Mouse (Mus musculus) ovary, adult 18-20 months (tissue): ENCODE measurements around the gene Mpped1.

Experiments used
- DNase-seq: peaks from one replicate; pipeline ENCODE4 v3.0.0; 2022; ENCODE audit warnings: low spot score, mixed read lengths

Gene Mpped1

DNA sequence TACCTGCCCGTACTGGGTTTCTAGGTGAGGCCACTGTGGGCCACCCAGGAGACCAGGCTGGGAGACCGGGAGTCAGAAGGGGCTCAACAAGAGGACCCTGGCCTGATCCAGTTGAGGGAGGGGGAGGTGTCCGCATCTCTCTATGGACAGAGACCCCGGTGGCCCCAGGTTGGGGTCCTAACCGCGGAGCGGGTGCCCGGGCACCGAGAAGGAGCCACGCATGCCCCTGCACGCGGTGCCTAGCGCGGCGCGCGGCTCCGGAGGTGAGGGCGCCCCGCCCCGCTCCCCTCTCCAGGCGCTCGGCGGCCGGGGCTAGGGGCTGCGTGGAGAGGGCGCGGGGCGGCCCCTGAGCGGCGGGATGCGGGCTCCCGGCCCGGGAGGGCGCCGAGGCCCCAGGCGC is at the start of gene Mpped1:
Gene Mpped1 (plus strand): TSS at position 81 of the 400 bp plus-strand sequence.
- DNase-seq: no peak

DNA sequence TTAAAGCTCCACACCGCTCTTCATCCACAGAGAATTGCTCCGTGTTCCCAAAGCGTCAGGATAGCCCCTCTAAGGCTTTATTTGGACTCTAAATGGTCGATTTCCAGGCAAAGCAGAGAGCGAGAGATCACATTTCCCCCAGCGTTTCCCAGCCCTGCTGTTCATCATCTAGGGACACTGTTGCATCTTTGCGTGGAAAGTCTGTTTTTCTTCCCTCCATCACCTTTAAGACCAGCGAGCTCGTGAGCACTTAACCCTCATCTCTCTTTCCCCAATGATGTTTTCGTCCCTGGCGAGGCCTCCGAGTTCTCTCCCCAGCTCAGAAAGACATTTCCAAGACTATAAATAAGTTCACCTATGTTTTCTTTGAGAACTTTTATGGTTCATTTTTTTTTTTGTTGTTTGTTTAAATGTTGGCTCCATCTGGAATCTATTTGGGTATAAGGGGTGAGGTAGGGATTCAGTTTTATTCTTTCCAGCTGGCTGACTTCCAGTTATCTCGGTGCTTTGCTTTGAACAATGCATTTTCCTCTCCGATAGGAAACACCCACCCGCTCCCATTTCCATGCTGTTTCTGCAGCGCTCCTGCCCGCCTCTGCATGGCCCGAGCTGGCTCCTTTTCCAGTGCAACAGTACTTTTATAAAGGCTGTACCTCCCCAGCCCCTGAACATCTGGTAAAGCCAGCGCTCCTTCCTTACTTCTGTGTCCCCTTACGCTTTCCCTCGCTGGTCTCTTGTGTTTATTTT is 38.4 kb upstream of the Mpped1 start:
- DNase-seq: no peak

DNA sequence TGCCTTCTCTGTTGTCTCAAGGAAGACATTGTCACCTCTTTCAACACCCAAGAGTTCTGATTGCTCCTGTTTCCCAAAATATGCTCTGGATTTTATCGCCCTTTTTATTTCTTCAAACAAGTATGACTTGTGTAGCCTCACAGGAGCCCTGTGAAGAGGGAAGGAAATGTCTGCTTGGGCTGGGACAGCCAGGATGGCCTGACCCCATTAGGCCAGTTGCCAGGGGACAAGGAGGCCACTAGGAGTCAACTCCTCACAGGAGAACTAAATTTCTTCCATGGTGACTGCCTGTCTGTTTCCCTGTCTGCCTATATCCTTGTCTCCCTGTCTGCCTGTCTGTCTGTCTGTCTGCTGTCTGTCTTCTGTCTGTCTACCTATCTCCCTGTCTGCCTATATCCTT is 37.2 kb upstream of the Mpped1 start:
- no peak for DNase-seq

DNA sequence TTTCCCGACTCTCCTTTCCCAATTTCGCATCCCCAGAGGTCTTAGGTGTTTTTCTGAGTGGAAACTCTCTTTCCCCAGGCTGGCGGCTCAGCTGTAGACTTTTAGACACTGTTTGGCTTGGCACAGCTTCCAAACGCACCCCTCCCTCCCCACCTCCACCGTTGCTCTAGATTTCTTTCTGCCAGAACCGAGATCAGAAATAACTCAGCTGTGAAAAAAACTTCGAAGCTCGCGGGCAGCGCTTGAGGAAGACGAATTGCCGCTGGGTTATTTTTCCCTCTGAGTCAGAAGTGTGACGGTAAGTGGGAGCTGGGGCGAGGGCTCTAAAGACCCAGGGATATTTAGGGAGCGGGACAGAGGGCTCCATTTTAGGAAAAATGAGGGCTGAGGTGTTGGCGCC is 33.0 kb upstream of the Mpped1 start:
- DNase-seq: no peak

DNA sequence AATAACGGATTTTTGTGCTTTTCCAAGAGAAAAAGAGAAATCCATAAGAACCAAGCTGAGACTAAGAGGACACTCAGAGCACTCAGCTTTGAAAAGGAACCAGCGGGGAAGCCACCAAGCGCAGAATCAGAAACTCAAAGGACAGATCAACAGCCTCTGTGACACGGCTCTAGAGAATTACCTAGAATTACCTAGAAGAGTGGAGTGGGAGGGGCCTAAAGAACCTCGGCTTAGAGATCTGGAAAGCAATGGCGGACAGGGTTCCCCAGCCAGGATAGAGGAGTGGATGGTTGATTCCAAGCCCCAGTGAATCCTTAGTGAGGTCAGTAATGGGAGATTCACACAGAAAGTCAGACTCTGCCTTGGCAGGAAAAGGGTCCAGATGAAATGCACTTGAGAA is 30.3 kb upstream of the Mpped1 start:
- DNase-seq: no peak

DNA sequence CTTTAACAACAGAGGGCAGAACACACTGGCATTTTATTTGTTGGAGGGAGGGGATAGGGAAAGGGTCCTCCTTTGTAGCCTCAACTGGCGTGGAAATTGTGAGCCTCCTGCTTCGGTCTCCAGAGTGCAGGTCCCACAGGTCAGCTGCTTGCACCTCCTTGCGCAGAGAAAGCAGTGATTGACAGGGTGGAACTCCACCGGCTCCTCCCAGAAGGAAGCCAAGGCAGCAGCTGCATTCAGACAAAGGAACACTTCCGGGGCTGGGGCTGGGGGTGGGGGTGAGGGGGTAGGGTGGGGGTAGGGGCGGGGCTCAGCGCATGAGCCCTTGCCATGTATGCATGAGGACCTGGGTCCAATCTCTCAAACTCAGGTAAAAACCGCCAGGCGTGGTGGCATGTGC is 29.8 kb upstream of the Mpped1 start:
- no peak for DNase-seq

DNA sequence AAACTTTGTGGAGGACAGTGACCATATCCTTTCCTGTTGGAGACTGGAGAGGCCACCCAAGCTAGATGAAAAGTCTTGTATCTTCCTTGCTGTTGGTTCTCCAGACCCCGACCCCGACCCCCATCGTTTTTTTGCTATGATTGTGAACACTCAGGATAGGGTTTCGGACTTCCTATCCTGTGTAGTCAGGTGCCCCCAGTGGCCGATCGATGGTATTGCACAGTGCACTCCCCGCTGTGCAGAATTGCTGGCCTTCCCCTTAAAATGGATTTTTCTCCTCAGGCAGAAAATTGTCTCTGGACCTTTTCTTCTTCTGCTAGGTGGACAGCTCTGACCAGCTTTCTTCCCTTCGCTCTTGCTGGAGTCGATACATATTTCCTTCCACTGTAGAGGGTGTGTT is 22.5 kb upstream of the Mpped1 start:
- no peak for DNase-seq

DNA sequence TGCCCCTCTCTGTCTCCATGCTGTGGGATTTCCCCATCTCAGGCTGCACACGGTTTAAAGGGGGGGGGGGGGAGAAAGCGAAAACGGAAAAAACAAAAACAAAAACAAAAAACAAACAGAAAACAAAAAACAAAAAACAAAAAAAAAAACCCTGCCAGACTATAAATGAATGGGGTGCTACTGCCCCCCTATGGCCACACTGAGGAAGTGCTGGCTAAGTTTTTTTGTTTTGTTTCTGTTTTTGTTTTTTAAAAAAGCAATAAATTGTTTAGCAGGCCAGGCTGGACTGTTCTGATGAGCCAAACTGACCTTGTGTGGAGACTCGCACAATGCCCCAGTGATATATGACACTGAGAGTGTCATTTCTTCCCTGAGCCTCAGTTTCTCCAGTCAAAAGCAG is 20.3 kb upstream of the Mpped1 start:
- no peak for DNase-seq

DNA sequence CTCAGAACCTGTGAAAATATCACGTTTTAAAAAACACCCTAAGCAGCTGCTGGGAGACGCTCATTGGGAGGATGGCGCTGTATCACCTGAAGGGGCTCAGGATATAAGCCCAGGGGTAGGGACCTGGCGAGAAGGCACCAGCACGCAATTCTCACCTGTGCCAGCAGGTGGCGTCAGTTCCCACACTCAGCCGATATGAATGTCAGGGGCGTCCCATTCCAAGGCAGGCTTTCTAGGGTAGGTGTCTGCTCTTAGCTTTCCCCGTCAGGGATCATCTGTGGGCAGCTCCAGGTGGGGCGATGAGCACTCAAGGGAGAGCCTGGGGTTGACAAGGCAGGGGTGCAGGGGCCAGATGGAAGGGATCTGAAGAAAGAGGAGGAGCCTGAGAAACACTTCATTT is 18.6 kb upstream of the Mpped1 start:
- DNase-seq: no peak

DNA sequence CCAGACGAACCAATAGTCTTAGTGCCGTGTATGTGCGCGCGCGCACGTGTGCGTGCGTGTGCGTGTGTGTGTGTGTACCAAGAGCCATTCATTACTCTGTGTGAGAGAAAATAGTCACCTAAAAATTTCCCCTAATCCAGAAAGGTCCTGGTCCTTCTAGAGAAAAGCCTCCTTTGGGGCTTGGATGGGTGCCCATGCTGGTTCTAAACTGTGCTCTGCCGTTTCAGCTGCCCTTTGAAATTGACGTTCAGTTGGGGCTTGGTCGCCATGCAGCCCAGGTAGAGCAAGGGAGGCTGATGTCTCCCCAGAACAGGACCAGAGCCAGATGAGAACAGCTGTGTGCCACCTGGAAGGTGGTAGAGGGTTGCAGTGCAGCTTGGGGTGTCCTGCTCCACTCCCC is 17.8 kb upstream of the Mpped1 start:
- DNase-seq: no peak

DNA sequence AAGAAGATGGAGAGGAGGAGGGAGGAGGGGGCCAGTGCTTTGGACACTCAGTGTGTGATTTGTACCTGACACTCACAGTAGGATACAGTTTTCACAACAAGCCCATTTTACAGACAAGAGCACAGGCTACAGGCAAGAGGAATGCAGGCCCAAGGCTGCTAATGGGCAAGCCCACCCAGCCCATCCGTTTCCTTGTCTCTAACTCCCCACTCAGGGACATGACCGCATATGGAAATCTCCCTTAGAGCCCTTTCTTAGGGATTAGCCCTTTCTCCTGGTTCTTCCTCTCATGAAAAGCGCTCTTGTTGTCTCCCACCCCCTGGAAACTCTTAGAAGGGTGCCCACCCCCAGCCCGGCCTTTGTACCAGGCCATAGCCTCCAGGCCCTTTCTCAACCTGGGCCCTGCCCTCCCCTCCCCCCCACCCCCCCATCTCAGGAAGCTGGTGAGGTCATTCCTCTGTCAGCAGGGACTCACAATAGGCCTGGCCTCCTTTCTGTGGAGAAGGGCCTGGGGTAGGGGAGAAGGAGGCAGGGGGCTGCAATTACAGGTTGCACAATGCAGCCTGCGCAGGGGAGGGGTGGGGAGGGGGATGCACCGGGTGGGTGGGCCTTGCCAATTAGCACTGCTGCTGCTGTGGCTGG is 13.8 kb upstream of the Mpped1 start:
- DNase-seq: no peak

DNA sequence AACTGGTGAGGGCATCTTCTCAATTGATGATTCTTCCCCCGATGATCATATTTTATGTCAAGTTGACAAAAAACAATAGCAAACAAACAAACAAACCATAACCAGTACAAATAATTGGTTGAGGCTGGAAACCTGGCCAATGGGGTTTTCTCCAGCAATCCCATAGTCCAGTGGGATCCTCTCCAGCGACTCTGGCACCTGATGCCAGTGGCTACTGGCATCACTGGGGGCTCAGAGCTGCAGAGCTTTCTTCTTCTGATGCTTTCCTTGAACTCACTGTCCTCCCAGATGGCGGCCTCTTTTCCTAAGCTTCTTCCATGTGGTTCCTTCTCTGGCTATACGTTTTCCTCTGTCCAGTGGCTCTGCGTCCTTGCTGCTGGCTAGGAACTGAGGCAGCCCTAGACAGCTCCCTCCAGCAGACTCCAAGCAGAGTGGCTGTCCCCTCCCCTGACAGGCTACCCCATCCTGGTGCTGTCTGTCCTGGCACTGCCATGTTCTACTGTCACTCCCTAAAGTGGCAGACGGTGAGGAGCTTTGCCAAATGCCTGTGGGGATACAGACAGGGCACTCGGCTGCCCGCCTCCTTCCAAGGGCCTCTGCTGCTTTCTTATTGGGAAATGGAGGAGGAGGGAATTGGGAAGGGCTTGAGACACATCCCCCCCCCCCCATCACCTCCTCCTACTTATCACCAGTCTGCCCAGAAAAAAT is 7.8 kb upstream of the Mpped1 start:
- no peak for DNase-seq

DNA sequence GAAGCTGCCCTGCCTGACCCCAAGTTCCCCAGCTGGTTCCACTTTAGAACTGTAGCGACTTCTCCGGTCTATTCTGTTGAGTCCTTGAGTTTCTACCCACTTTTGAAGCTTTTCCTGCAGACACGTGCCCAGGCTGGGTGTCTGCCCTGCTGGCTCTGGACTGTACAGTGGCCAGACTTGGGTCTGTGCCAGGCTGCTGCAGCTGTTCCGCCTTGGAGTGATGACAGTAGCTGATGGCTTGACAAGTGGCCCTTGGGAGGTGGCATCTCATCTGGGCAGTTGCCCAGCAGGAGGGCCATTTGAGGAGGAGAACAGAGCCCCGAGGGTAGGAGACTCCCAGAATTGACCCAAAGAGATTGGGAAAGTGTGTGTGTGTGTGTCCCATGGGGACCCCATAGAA is 6.8 kb upstream of the Mpped1 start:
- no peak for DNase-seq

DNA sequence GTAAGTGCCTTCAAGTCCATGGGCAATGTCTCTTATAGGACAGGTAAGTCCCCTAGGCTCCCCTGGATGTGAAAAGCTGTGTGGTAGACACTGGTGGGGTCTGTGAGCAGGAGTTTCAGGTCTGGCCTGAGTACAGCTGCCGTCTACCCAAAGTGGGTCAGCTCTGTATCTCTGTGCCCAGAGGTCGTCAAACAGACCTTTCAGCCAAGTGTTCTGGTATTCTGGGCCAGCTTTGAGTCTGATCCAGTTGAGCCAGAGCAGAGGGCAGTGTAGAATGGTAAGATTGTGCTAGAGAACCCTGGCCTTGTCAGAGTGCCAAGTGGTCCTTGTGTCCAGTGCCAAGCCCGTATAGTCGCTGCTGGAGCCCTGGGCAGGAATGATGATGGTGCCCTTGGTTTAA is 6.3 kb upstream of the Mpped1 start:
- no peak for DNase-seq

DNA sequence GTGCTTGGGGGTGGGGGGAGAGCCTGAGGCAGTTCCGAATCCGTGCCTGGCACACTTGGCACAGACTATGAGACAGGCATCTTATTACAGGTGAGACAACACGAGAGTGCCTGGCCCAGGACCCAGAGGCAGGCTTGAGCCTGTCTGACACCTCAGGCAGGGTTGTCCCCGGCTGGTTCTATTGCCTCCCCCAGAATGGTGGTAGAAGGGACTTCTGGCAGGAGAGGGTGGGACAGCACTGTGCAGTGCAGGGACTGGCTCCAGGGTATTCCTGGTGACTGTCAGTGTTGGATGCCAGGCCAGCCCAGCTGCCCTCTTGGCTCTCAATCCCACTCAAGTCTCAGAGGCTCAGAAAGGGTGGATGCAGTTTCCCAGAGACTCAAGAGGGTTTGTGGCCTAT is 4.3 kb upstream of the Mpped1 start:
- no peak for DNase-seq

DNA sequence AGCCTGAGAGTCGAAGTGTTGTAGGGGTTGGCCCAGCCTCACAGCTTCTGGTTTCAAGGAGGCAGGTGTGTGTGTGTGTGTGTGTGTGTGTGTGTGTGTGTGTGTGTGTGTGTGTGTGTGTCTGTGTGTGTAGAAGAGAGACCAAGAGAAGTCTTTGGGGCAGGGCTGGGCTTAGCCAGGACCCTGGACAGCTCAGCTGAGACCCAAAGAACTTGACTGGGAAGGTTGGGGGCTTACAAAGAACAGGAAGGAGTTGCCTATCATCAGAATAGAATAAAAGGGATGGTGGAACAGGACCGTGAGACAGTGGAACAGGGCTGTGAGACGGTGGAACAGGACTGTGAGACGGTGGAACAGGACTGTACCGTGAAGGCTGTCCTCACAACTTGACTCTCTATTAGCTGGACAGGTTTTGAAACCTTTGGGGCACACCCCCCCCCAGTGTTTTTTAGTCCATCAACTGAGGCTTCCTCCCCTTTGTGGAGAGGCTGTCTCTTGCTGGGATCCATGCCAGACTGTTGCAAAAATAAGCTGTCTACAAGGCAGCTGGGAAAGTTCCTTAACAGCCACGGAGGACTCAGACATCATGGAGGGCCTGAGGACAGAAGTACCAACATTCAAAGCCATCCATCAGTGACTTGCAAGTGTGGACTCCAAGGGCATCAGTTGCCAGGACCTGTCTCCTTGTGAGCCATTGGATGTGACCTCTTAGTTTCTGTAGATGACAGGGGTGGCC is 2.8 kb upstream of the Mpped1 start:
- DNase-seq: no peak

DNA sequence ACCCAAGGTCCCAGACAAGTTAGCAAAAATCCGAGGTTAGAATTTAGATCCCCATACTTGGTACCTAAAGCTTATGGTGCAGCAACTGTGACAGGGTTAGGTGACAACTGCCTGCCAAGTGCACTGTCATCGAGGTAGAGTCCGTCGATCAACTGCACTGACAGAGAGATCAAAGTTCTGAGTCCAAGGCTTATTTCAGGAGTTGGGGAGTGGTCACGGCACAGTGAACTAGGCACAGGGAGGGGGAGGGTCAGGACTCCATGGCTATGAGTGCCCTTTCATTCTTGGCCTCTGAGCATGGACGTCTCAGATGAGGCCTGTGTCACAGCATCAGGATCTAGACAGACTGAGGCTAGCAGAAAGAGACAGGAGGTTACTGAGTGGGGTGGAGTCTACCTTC is 1.8 kb upstream of the Mpped1 start:
- DNase-seq: no peak

DNA sequence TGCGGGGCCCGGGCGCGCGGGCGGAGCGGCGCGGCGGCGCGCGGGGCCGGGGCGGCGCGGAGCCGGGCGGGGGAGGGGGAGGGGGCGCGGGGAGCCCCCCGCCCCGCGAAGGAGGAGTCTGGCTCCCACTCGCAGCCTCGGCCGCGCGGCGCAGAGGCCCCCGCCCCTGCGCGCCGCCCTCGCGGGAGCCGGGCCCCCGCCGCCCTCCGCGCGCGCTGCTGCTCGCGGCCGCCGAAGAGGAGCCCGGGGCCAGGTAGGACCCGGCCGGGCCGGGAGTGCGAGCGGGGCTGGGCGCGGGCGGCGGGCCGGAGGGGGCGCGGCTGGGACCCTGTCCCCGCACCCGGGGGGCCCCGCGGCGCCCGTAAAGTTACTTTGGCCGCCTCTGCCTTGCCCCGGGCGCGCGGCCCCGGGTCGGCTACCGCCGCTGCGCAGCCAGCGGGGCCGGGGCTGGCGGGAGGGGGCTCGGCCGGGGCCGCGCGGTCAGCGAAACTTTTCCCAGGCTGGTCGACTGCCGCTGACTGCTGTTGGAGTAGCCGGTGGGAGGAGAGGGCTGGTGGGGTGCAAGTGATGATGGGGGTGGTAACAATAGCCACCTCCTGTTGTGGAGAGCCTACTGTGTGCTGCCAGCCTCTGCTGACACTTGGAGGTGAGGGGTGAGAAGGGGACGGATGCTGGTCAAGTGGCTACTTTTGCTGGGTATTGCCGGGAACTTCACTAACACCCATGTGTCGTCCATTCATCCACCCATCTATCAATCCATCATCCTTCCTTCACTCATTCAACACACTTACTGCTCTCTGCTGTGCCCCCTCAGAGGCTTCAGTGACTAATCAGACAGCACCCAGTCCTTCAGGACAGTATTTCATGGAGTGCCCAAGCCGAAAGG is 831 bp downstream of the Mpped1 start:
- no peak for DNase-seq

DNA sequence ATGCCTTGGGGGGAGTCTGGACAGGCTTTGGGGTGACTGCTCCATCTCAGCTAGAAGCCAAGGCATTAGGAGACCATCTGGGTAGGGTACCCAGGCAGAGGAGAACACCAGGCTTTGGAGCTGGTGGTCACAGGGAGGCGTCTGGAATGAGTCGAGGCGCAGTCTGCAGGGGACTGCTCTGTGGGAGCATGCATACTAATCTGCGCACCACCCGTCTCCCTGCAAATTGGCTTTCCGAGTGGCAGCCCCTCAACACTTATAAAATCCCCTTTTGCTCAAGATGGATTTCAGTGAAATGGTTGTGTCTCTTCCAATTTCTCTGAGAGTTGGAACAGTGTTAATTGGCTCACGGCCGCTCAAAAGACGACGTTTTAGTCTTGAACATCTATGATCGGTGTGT is 2.0 kb downstream of the Mpped1 start:
- DNase-seq: no peak

DNA sequence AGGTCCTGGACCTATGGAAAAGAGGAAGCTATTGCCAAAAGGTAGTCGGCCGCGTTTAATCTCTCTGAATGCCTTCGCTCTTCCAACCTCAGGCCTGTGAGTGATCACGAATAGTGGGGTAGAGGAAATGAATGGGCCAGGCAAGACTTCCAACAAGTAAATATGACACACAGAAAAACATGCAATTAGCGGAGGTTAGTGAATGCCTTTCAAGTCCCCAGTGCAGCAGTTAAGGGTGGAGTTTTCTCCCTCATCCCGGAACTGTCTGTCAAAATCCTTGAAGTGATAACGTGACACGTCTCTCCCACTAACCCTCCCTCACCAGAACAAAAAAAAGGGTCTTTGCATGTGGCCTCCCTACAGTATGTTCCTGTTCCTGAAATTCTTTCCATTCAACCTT is 3.0 kb downstream of the Mpped1 start:
- DNase-seq: no peak

DNA sequence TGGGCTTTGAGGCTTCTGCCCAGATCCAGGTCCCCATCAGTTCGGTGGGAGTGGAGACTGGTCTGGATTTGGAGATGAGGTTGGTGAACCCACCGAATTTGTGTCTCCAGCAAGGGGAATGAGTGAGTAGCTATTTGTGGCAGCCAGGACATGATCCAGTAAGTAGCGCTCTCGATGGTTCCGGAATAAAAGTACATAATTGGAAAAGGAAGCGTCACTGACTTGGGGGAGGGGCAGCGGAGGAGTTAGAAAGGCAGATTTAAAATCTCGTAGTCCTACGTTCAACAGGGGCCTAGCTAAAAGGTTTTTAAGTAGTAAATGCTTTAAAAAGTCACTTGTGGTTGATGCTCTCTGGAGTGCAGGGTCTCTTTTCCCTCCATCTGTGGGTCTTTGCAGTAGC is 5.5 kb downstream of the Mpped1 start:
- DNase-seq: no peak

DNA sequence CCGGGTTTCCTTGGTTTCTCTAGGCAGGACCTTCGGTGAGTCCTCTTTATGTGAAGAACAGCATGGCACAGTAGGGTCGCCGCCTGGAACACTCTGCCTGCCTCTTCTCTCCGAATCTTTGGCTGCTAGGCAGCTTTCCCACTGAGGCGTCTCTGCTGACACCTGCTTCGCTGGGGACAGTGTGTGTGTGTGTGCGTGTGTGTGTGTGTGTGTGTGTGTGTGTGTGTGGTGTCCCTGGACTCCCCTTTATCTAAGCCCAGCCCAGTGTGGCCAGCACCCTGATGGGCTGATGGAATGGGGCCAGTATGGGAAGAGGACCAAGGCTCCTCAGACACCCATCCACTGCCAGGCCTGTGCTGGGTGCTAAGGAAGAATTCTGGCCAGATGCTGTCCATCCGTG is 9.8 kb downstream of the Mpped1 start:
- DNase-seq: no peak
